Mouse (Mus musculus) thymus, adult 2 months (tissue): ENCODE measurements around the gene Slc25a53. TPM values are rescaled to one million over a fixed set of nuclear protein-coding genes. Genes with fewer than 3 reads are reported as not detected.
"Not testable (repeated sequence)": the region's sequence is repeated elsewhere in the genome, so short reads cannot be mapped to it uniquely, and the experiment has no call there.

Experiments
- DNase-seq: peaks from one replicate; pipeline ENCODE4 v3.0.0; 2021
- H3K27ac ChIP-seq: fragments of 200-500 bp; 2 replicates; pipeline ENCODE4 v1.5.1; 2012; ENCODE audit warnings: low read length, control low read depth; ENCODE audit not compliant: control insufficient read depth, insufficient read depth
- H3K27me3 ChIP-seq: fragments of 200-500 bp; 2 replicates; pipeline ENCODE4 v1.6.1; 2012; ENCODE audit warnings: mild to moderate bottlenecking, low read length, moderate library complexity, mixed read lengths; ENCODE audit not compliant: control insufficient read depth, insufficient read depth
- H3K36me3 ChIP-seq: fragments of 200-500 bp; 2 replicates; pipeline ENCODE4 v1.6.1; 2012; ENCODE audit warnings: mild to moderate bottlenecking, low read length, moderate library complexity; ENCODE audit not compliant: control insufficient read depth, insufficient read depth
- H3K4me1 ChIP-seq: fragments of 200-500 bp; replicated peaks from 2 replicates; pipeline ENCODE4 v1.6.1; 2012; ENCODE audit warnings: low read length; ENCODE audit not compliant: control insufficient read depth, insufficient read depth
- H3K4me3 ChIP-seq: fragments of 200-500 bp; 2 replicates; pipeline ENCODE4 v1.5.1; 2012; ENCODE audit warnings: mild to moderate bottlenecking, low read length, control low read depth, moderate library complexity; ENCODE audit not compliant: control insufficient read depth, insufficient read depth
- CTCF ChIP-seq: fragments of 200-500 bp; IDR thresholded peaks from 2 replicates; pipeline ENCODE4 v1.5.1; 2012; ENCODE audit warnings: mild to moderate bottlenecking, control low read depth, low read length, moderate library complexity, borderline replicate concordance; ENCODE audit not compliant: control insufficient read depth, poor library complexity, insufficient read depth; ENCODE audit errors: extremely low read depth
- POLR2A ChIP-seq: fragments of 200-500 bp; IDR thresholded peaks from 2 replicates; pipeline ENCODE4 v1.6.1; 2012; ENCODE audit warnings: mild to moderate bottlenecking, low read length, control low read depth, moderate library complexity; ENCODE audit not compliant: control insufficient read depth, poor library complexity, insufficient read depth; ENCODE audit errors: extremely low read depth
- WGBS: fragments of 180-500 bp; shearing (Covaris S2); methylation state at CpG from one replicate; pipeline ENCODE4 v1.1.7; 2018; 5-methylcytosine and 5-hydroxymethylcytosine counted together
- polyA plus RNA-seq: library from polyadenylated mRNA; depleted of rRNA; stranded (reverse); fragments of >200 nt; gene quantifications from 2 replicates; pipeline ENCODE4 v1.2.3, GENCODE M21; 2012

Gene Slc25a53
- polyA plus RNA-seq, 1 experiment, result 8.5 TPM

- 2% methylated on average over 20 of the region's 26 CpGs for WGBS
- TF ChIP-seq CTCF (no peak), POLR2A (no peak)
- H3K4me3 ChIP-seq, result peak within 1 kb of the TSS; percentile 72
- H3K4me1 ChIP-seq, result peaks cover 3% of the 10 kb centered on the region; the same call in 1 of the 2 replicates
- peak; percentile 61 for DNase-seq
- H3K27me3 ChIP-seq, result no peaks in the 10 kb centered on the region
- H3K36me3 ChIP-seq, result no peaks in the 10 kb centered on the region
- no peak within 1 kb of the TSS for H3K27ac ChIP-seq
Observed at GRCm38 (mm10) chrX:136992978-136993547, 45.0 kb downstream of the Slc25a53 start, which contains the start of gene Zcchc18. Gene Zcchc18, plus strand, starts transcription at chrX:136993155.

GRCm38 (mm10) chrX:136992191-136992965 is 45.7 kb downstream of the Slc25a53 start:
- peak overlapping the region; percentile 72 for H3K4me3 ChIP-seq
- no peaks in the 10 kb centered on the region for H3K27me3 ChIP-seq
- no peaks in the 10 kb centered on the region for H3K36me3 ChIP-seq
- H3K4me1 ChIP-seq, result peaks cover 3% of the 10 kb centered on the region; the same call in 1 of the 2 replicates
- no peak overlapping the region for H3K27ac ChIP-seq
- 1% methylated on average over 19 of the region's 19 CpGs for WGBS
- no peak for DNase-seq
- TF ChIP-seq POLR2A, result no peak
- no peak for TF ChIP-seq CTCF

- H3K4me3 ChIP-seq, result no peak overlapping the region
- peaks cover 6% of the 10 kb centered on the region for H3K4me1 ChIP-seq
- WGBS, result 43% methylated on average over 2 of the region's 2 CpGs
Observed at GRCm38 (mm10) chrX:136991274-136991673, 46.8 kb downstream of the Slc25a53 start.

GRCm38 (mm10) chrX:136986039-136986438 is 52.1 kb downstream of the Slc25a53 start:
- H3K4me3 ChIP-seq, result no peak overlapping the region
- TF ChIP-seq CTCF (no peak), POLR2A (no peak)
- no peak for DNase-seq
- H3K27ac ChIP-seq, result no peak overlapping the region
- H3K36me3 ChIP-seq, result no peaks in the 10 kb centered on the region
- H3K4me1 ChIP-seq, result peaks cover 6% of the 10 kb centered on the region
- H3K27me3 ChIP-seq, result no peaks in the 10 kb centered on the region

More at GRCm38 (mm10) chrX:136991274-136991673, 46.8 kb downstream of the Slc25a53 start:
- no peaks in the 10 kb centered on the region for H3K36me3 ChIP-seq
- H3K27ac ChIP-seq, result no peak overlapping the region
- TF ChIP-seq POLR2A, result no peak
- TF ChIP-seq CTCF, result no peak
- no peak for DNase-seq
- no peaks in the 10 kb centered on the region for H3K27me3 ChIP-seq

- no peak overlapping the region for H3K4me3 ChIP-seq
- H3K27ac ChIP-seq, result no peak overlapping the region
- no peaks in the 10 kb centered on the region for H3K36me3 ChIP-seq
- TF ChIP-seq POLR2A (no peak), CTCF (no peak)
- DNase-seq, result no peak
- H3K4me1 ChIP-seq, result peaks cover 4% of the 10 kb centered on the region; the same call in 1 of the 2 replicates
- no peaks in the 10 kb centered on the region for H3K27me3 ChIP-seq
Observed at GRCm38 (mm10) chrX:136978616-136979015, 59.5 kb downstream of the Slc25a53 start.

- peak; percentile 69 for DNase-seq
- Histone ChIP-seq H3K27me3 (no peaks in the 10 kb centered on the region), H3K4me1 (peaks cover 4% of the 10 kb centered on the region; the same call in 1 of the 2 replicates)
Observed at GRCm38 (mm10) chrX:136976424-136977084, 61.5 kb downstream of the Slc25a53 start, which contains the start of the genes Tmsb15l and Tmsb15b1. Gene Tmsb15l, minus strand, starts transcription at chrX:136976869. Gene Tmsb15b1, minus strand, starts transcription at chrX:136976874.

GRCm38 (mm10) chrX:136975397-136975796 is 62.7 kb downstream of the Slc25a53 start, which contains the start of gene Tmsb15b2:
Gene Tmsb15b2, minus strand, starts transcription at chrX:136975497.
- H3K27me3 ChIP-seq, H3K4me1 ChIP-seq, DNase-seq, H3K27ac ChIP-seq, H3K36me3 ChIP-seq: not testable (repeated sequence)
- H3K4me3 ChIP-seq, result peak within 1 kb of the TSS; percentile 99
- WGBS, result 96% methylated on average over 6 of the region's 6 CpGs

More at GRCm38 (mm10) chrX:136976424-136977084, 61.5 kb downstream of the Slc25a53 start, which contains the start of the genes Tmsb15l and Tmsb15b1:
- no peak for TF ChIP-seq CTCF
- no peak for TF ChIP-seq POLR2A
- H3K27ac ChIP-seq, result no peak within 1 kb of the TSS
- no peaks in the 10 kb centered on the region for H3K36me3 ChIP-seq
- H3K4me3 ChIP-seq, result peak within 1 kb of the TSS; percentile 99
- 6% methylated on average over 15 of the region's 15 CpGs for WGBS
